ENCODE assay signal across 29 mouse cellular contexts in genomic region chr11:52551451-52551850, GRCm38 (mm10).
DNase-seq lines count a peak whose midpoint lies in the region; ATAC-seq and TF ChIP-seq lines count a peak whose summit lies in the region.
"Had no signal": no experiment of that assay in that cellular context is flagged by ENCODE, and none has a peak within 500 bp of the region (broad histone marks: within the 10 kb centered on the region; RNA-seq: fewer than 3 reads in every experiment).

No protein-coding gene starts in this region.

- H3K36me3 ChIP-seq in midbrain, postnatal 0 days (ENCODE audit: insufficient read depth, low read length), result no peaks in the 10 kb centered on the region
- H3K36me3 ChIP-seq in midbrain, embryonic 10.5 days, result no peaks in the 10 kb centered on the region
- H3K36me3 ChIP-seq: embryonic facial prominence, embryonic 12.5 days; forebrain, embryonic 15.5 days; G1E; heart, embryonic 13.5 days; limb, embryonic 10.5 days; liver, embryonic 15.5 days; neural tube, embryonic 15.5 days; stomach, embryonic 15.5 days had no signal

- no peak for TF ChIP-seq CTCF in midbrain, postnatal 0 days (IDR thresholded peaks at IDR 0.05)

- no peak overlapping the region for H3K27ac ChIP-seq in midbrain, postnatal 0 days (ENCODE audit: low read depth, low read length)
- no peak overlapping the region for H3K27ac ChIP-seq in midbrain, embryonic 10.5 days (replicated peaks)
- H3K27ac ChIP-seq: embryonic facial prominence, embryonic 12.5 days; forebrain, embryonic 15.5 days; heart, adult 2 months; heart, embryonic 13.5 days; limb, embryonic 10.5 days; liver, embryonic 15.5 days; macrophage; neural tube, embryonic 15.5 days; stomach, embryonic 15.5 days had no signal

- H3K4me3 ChIP-seq in midbrain, postnatal 0 days (ENCODE audit: low read depth, low read length), result no peak overlapping the region
- H3K4me3 ChIP-seq in midbrain, embryonic 10.5 days, result no peak overlapping the region
- H3K4me3 ChIP-seq: embryonic facial prominence, embryonic 12.5 days; erythroblast, embryonic 14.5 days; forebrain, embryonic 15.5 days; heart, adult 2 months; heart, embryonic 13.5 days; limb, embryonic 10.5 days; liver, embryonic 15.5 days; neural tube, embryonic 15.5 days; stomach, embryonic 15.5 days had no signal

- no peaks in the 10 kb centered on the region for H3K9me3 ChIP-seq in midbrain, postnatal 0 days (ENCODE audit: low read length)
- no peaks in the 10 kb centered on the region for H3K9me3 ChIP-seq in midbrain, embryonic 10.5 days (replicated peaks)
- H3K9me3 ChIP-seq: embryonic facial prominence, embryonic 12.5 days; forebrain, embryonic 15.5 days; G1E; heart, embryonic 13.5 days; limb, embryonic 10.5 days; liver, embryonic 15.5 days; neural tube, embryonic 15.5 days; stomach, embryonic 15.5 days had no signal

- WGBS in midbrain, postnatal 0 days, result 71% methylated on average over 5 of the region's 5 CpGs
- WGBS in midbrain, embryonic 10.5 days, result 88% methylated on average over 5 of the region's 5 CpGs

- no peaks in the 10 kb centered on the region for H3K27me3 ChIP-seq in midbrain, postnatal 0 days (ENCODE audit: insufficient read depth, low read length)
- H3K27me3 ChIP-seq in midbrain, embryonic 10.5 days (ENCODE audit: low read depth, poor library complexity, severe bottlenecking), result no peaks in the 10 kb centered on the region
- H3K27me3 ChIP-seq: embryonic facial prominence, embryonic 12.5 days; forebrain, embryonic 15.5 days; heart, embryonic 13.5 days; liver, embryonic 15.5 days; stomach, embryonic 15.5 days had no signal

- H3K9ac ChIP-seq in midbrain, postnatal 0 days (replicated peaks; ENCODE audit: low read length, poor library complexity, severe bottlenecking), result no peak overlapping the region
- H3K9ac ChIP-seq: embryonic facial prominence, embryonic 12.5 days; forebrain, embryonic 15.5 days; heart, embryonic 13.5 days; liver, embryonic 15.5 days; neural tube, embryonic 15.5 days; stomach, embryonic 15.5 days had no signal

- ATAC-seq in midbrain, postnatal 0 days (ENCODE audit: low FRiP score), result no peak
- ATAC-seq: forebrain, embryonic 15.5 days; midbrain, embryonic 16.5 days had no signal

- peak; percentile 46 for DNase-seq in adrenal gland, adult 2 months
- DNase-seq in adrenal gland, adult 18-20 months (ENCODE audit: low spot score in 2 of 2), result no peak
- DNase-seq in midbrain, postnatal 0 days (ENCODE audit: low spot score), result peak; percentile 24
- no peak for DNase-seq in midbrain, embryonic 10.5 days (ENCODE audit: low spot score)
- peak; percentile 46 for DNase-seq in adipocyte (ENCODE audit: low spot score)
- peak; percentile 4 for DNase-seq in skeletal muscle tissue, adult 2 months (ENCODE audit: low read depth, low spot score)
- DNase-seq in spleen, postnatal 4 days (ENCODE audit: low spot score in 2 of 2), result no peak
- no peak for DNase-seq in right cerebral cortex, postnatal 14 days
- DNase-seq: adrenal gland, postnatal 14 days; cerebellum, adult 11 months; cerebellum, postnatal 14 days; gastrocnemius, postnatal 25 days; heart, adult 2 months; heart, postnatal 14 days; kidney, adult 18-20 months; kidney, postnatal 10 days; liver; thymus, postnatal 25 days had no signal

- no peak overlapping the region for H3K4me2 ChIP-seq in midbrain, postnatal 0 days (ENCODE audit: low read depth, low read length, poor library complexity, severe bottlenecking)
- H3K4me2 ChIP-seq: embryonic facial prominence, embryonic 12.5 days; forebrain, embryonic 15.5 days; heart, embryonic 13.5 days; liver, embryonic 15.5 days; neural tube, embryonic 15.5 days; stomach, embryonic 15.5 days had no signal

- no peaks in the 10 kb centered on the region for H3K4me1 ChIP-seq in midbrain, postnatal 0 days (ENCODE audit: insufficient read depth, low read length)
- peaks cover 10% of the 10 kb centered on the region; the same call in 1 of the 2 replicates for H3K4me1 ChIP-seq in midbrain, embryonic 10.5 days
- H3K4me1 ChIP-seq: forebrain, embryonic 15.5 days; limb, embryonic 10.5 days; liver, embryonic 15.5 days; stomach, embryonic 15.5 days had no signal

Comparison
In these comparisons a context has a peak if more than half of its experiments do, and no peak if none do; other contexts are left out.
1. DNase-seq: peak in adrenal gland, adult 2 months (single experiment), midbrain, postnatal 0 days (single experiment), adipocyte (single experiment) and skeletal muscle tissue, adult 2 months (single experiment); none in adrenal gland, adult 18-20 months (0 of 2), midbrain, embryonic 10.5 days (single experiment), spleen, postnatal 4 days (0 of 2) and right cerebral cortex, postnatal 14 days (single experiment).